In genomic region chr5:117115836-117116366, GRCm38 (mm10) we compare ENCODE assay signal across 8 mouse cellular contexts. TPM values are rescaled to one million over a fixed set of nuclear protein-coding genes. Genes with fewer than 3 reads are reported as not detected.
DNase-seq lines count a peak whose midpoint lies in the region; ATAC-seq and TF ChIP-seq lines count a peak whose summit lies in the region.

TSS of gene Suds3 (minus strand) at chr5:117116113.

- TF ChIP-seq POLR2A in brain, embryonic 14.5 days (IDR thresholded peaks at IDR 0.05; ENCODE audit: borderline replicate concordance, extremely low read depth, insufficient read depth, insufficient read length, poor library complexity, severe bottlenecking): peak; percentile 74

- H3K36me3 ChIP-seq in erythroblast, embryonic 14.5 days (ENCODE audit: control insufficient read depth): peaks cover 32% of the 10 kb centered on the region
- peaks cover 28% of the 10 kb centered on the region for H3K36me3 ChIP-seq in heart, embryonic 12.5 days
- H3K36me3 ChIP-seq in kidney, postnatal 0 days (ENCODE audit: insufficient read depth, low read length): 0 out of 2 replicates have a peak, but pooled peaks cover 5% of the 10 kb centered on the region
- peaks cover 16% of the 10 kb centered on the region for H3K36me3 ChIP-seq in liver, embryonic 11.5 days (ENCODE audit: control insufficient read depth, insufficient read depth, low read length)
- H3K36me3 ChIP-seq in stomach, embryonic 14.5 days (ENCODE audit: control insufficient read depth, insufficient read depth, low read length): peaks cover 21% of the 10 kb centered on the region; the same call in 1 of the 2 replicates

- peak; percentile 83 for ATAC-seq in heart, embryonic 12.5 days (ENCODE audit: insufficient number of reproducible peaks, low FRiP score)
- ATAC-seq in kidney, postnatal 0 days (replicated peaks; ENCODE audit: low FRiP score, low read depth): peak; percentile 74
- ATAC-seq in liver, embryonic 11.5 days (replicated peaks; ENCODE audit: low FRiP score): peak; percentile 75
- ATAC-seq in stomach, embryonic 14.5 days (ENCODE audit: insufficient number of reproducible peaks, insufficient read depth, low FRiP score, low read depth): peak; percentile 75

- H3K27me3 ChIP-seq in erythroblast, embryonic 14.5 days (ENCODE audit: control insufficient read depth): no peaks in the 10 kb centered on the region
- no peaks in the 10 kb centered on the region for H3K27me3 ChIP-seq in heart, embryonic 12.5 days (replicated peaks)
- H3K27me3 ChIP-seq in kidney, postnatal 0 days (ENCODE audit: insufficient read depth, low read length): no peaks in the 10 kb centered on the region
- H3K27me3 ChIP-seq in liver, embryonic 11.5 days (replicated peaks; ENCODE audit: control insufficient read depth, insufficient read depth, low read length): no peaks in the 10 kb centered on the region
- no peaks in the 10 kb centered on the region for H3K27me3 ChIP-seq in stomach, embryonic 14.5 days (ENCODE audit: control insufficient read depth, insufficient read depth, low read length)

- under 1% methylated on average over 59 of the region's 59 CpGs for WGBS in heart, embryonic 12.5 days
- WGBS in kidney, postnatal 0 days: under 1% methylated on average over 59 of the region's 59 CpGs
- WGBS in liver, embryonic 11.5 days: under 1% methylated on average over 59 of the region's 59 CpGs
- under 1% methylated on average over 59 of the region's 59 CpGs for WGBS in stomach, embryonic 14.5 days

- no peaks in the 10 kb centered on the region for H3K9me3 ChIP-seq in erythroblast, embryonic 14.5 days (ENCODE audit: control insufficient read depth, low read length)
- no peaks in the 10 kb centered on the region for H3K9me3 ChIP-seq in heart, embryonic 12.5 days (replicated peaks)
- no peaks in the 10 kb centered on the region for H3K9me3 ChIP-seq in kidney, postnatal 0 days (replicated peaks; ENCODE audit: low read length)
- H3K9me3 ChIP-seq in liver, embryonic 11.5 days (ENCODE audit: control insufficient read depth, low read length): no peaks in the 10 kb centered on the region
- no peaks in the 10 kb centered on the region for H3K9me3 ChIP-seq in stomach, embryonic 14.5 days (ENCODE audit: control insufficient read depth, low read depth, low read length)

- H3K4me3 ChIP-seq in erythroblast, embryonic 14.5 days (replicated peaks): peak within 1 kb of the TSS; percentile 98
- peak within 1 kb of the TSS; percentile 86 for H3K4me3 ChIP-seq in heart, embryonic 12.5 days
- peak within 1 kb of the TSS; percentile 98 for H3K4me3 ChIP-seq in kidney, postnatal 0 days (replicated peaks; ENCODE audit: low read depth, low read length)
- H3K4me3 ChIP-seq in liver, embryonic 11.5 days (ENCODE audit: low read depth, low read length): peak within 1 kb of the TSS; percentile 97
- H3K4me3 ChIP-seq in stomach, embryonic 14.5 days (ENCODE audit: low read depth, low read length): peak within 1 kb of the TSS; percentile 86

- peak; percentile 99 for DNase-seq in B cell, adult 2 months
- DNase-seq in brain, embryonic 14.5 days (ENCODE audit: low read depth): peak; percentile 92
- peak; percentile 89 for DNase-seq in kidney, postnatal 0 days (ENCODE audit: low spot score)
- peak; percentile 95 for DNase-seq in liver, embryonic 11.5 days (ENCODE audit: low spot score)
- DNase-seq in naive thymus-derived CD4-positive, alpha-beta T cell, adult 2 months (ENCODE audit: low read depth): peak; percentile 98

- peak within 1 kb of the TSS; percentile 90 for H3K9ac ChIP-seq in heart, embryonic 12.5 days
- H3K9ac ChIP-seq in kidney, postnatal 0 days (ENCODE audit: low read depth, low read length): peak within 1 kb of the TSS; percentile 95
- peak within 1 kb of the TSS; percentile 87 for H3K9ac ChIP-seq in liver, embryonic 11.5 days (ENCODE audit: low read depth, low read length)
- peak within 1 kb of the TSS; percentile 69 for H3K9ac ChIP-seq in stomach, embryonic 14.5 days (replicated peaks; ENCODE audit: low read depth, low read length)

- H3K4me2 ChIP-seq in heart, embryonic 12.5 days: peak within 1 kb of the TSS; percentile 99
- H3K4me2 ChIP-seq in kidney, postnatal 0 days (ENCODE audit: low read length): peak within 1 kb of the TSS; percentile 88
- peak within 1 kb of the TSS; percentile 97 for H3K4me2 ChIP-seq in liver, embryonic 11.5 days
- peak within 1 kb of the TSS; percentile 88 for H3K4me2 ChIP-seq in stomach, embryonic 14.5 days (replicated peaks; ENCODE audit: low read depth, low read length)

- peak; percentile 94 for TF ChIP-seq CTCF in brain, embryonic 14.5 days (IDR thresholded peaks at IDR 0.05; ENCODE audit: borderline replicate concordance, extremely low read depth, insufficient read depth, insufficient read length)
- peak; percentile 95 for TF ChIP-seq CTCF in kidney, postnatal 0 days (IDR thresholded peaks at IDR 0.05; ENCODE audit: low read depth)

- peaks cover 56% of the 10 kb centered on the region for H3K4me1 ChIP-seq in erythroblast, embryonic 14.5 days (ENCODE audit: control insufficient read depth)
- H3K4me1 ChIP-seq in heart, embryonic 12.5 days (replicated peaks): peaks cover 13% of the 10 kb centered on the region
- H3K4me1 ChIP-seq in kidney, postnatal 0 days (replicated peaks; ENCODE audit: insufficient read depth, low read length): peaks cover 2% of the 10 kb centered on the region; the same call in 1 of the 2 replicates
- peaks cover 17% of the 10 kb centered on the region for H3K4me1 ChIP-seq in liver, embryonic 11.5 days (replicated peaks; ENCODE audit: control insufficient read depth, insufficient read depth, low read length)
- peaks cover 7% of the 10 kb centered on the region for H3K4me1 ChIP-seq in stomach, embryonic 14.5 days (ENCODE audit: control insufficient read depth, insufficient read depth, low read length)

- peak within 1 kb of the TSS; percentile 75 for H3K27ac ChIP-seq in heart, embryonic 12.5 days (ENCODE audit: poor library complexity, severe bottlenecking)
- peak within 1 kb of the TSS; percentile 94 for H3K27ac ChIP-seq in kidney, postnatal 0 days
- H3K27ac ChIP-seq in liver, embryonic 11.5 days (ENCODE audit: low read depth, low read length): peak within 1 kb of the TSS; percentile 84
- peak within 1 kb of the TSS; percentile 82 for H3K27ac ChIP-seq in stomach, embryonic 14.5 days (ENCODE audit: low read length)

RNA-seq across cellular contexts. Expression of gene Suds3, which starts in this region (rescaled TPM):
- polyA plus RNA-seq in brain, embryonic 14.5 days (2012; rRNA removed): 98.4 and 105 TPM in 2 replicates
- 8.0 and 8.8 TPM in 2 replicates for polyA plus RNA-seq in erythroblast, embryonic 14.5 days (2012)
- 74.4 and 75.2 TPM in 2 replicates for polyA plus RNA-seq in heart, embryonic 12.5 days (2016; fragmentation: Nextera tagmentation; extraction: Ambion mirVana)
- polyA plus RNA-seq in kidney, postnatal 0 days (2015; fragmentation: Nextera tagmentation; extraction: Ambion mirVana): 69.3 and 69.5 TPM in 2 replicates
- polyA plus RNA-seq in liver, embryonic 11.5 days (2014; fragmentation: Nextera tagmentation; extraction: Ambion mirVana): 37.8 and 41.9 TPM in 2 replicates
- polyA plus RNA-seq in stomach, embryonic 14.5 days (2014; fragmentation: Nextera tagmentation; extraction: Ambion mirVana): 41.0 and 47.6 TPM in 2 replicates

Comparison
In these comparisons a context has a peak if more than half of its experiments do, and no peak if none do; other contexts are left out.
1. Peak in every context shown above with its lines: DNase-seq, ATAC-seq, H3K4me3 ChIP-seq and H3K27ac ChIP-seq.